Mouse (Mus musculus) lung, embryonic 14.5 days (tissue): ENCODE results near the gene Wnt3. TPM values are rescaled to one million over a fixed set of nuclear protein-coding genes. Genes with fewer than 3 reads are reported as not detected.

Experiments used
- ATAC-seq: fragments of 200-750 bp; cut with Nextera tagmentation; 2 replicates; pipeline ENCODE4 v1.8.0; 2017; ENCODE audit warnings: mild to moderate bottlenecking, moderate TSS enrichment, moderate library complexity; ENCODE audit not compliant: insufficient read depth
- DNase-seq: peaks from one replicate; pipeline ENCODE4 v3.0.0-alpha.2; 2015
- H3K27ac ChIP-seq: fragments of 300-500 bp; sonication (generic); 2 replicates; pipeline ENCODE4 v1.5.1; 2014; ENCODE audit warnings: low read depth, mild to moderate bottlenecking, moderate library complexity
- H3K27me3 ChIP-seq: fragments of 300-500 bp; sonication (generic); 2 replicates; pipeline ENCODE4 v1.6.1; 2014; ENCODE audit warnings: low read length, control low read depth; ENCODE audit not compliant: insufficient read depth
- H3K36me3 ChIP-seq: fragments of 300-500 bp; sonication (generic); 2 replicates; pipeline ENCODE4 v1.6.1; 2014; ENCODE audit warnings: control low read depth; ENCODE audit not compliant: insufficient read depth
- H3K4me1 ChIP-seq: fragments of 300-500 bp; sonication (generic); 2 replicates; pipeline ENCODE4 v1.6.1; 2014; ENCODE audit warnings: antibody characterized with exemption, control low read depth; ENCODE audit not compliant: insufficient read depth
- H3K4me2 ChIP-seq: fragments of 300-500 bp; sonication (generic); 2 replicates; pipeline ENCODE4 v1.6.1; 2014; ENCODE audit warnings: mild to moderate bottlenecking
- H3K4me3 ChIP-seq: fragments of 300-500 bp; sonication (generic); 2 replicates; pipeline ENCODE4 v1.5.1; 2014; ENCODE audit warnings: low read depth, low read length
- H3K9ac ChIP-seq: fragments of 300-500 bp; sonication (generic); 2 replicates; pipeline ENCODE4 v1.6.1; 2014
- H3K9me3 ChIP-seq: fragments of 300-500 bp; sonication (generic); 2 replicates; pipeline ENCODE4 v1.6.1; 2016; ENCODE audit warnings: low read depth, low read length, control low read depth
- CTCF ChIP-seq: IDR thresholded peaks from 2 replicates; pipeline ENCODE4 v1.5.1; 2016; ENCODE audit warnings: antibody characterized with exemption, low read depth
- WGBS: fragments of 180-500 bp; shearing (Covaris S2); extraction: QIAGEN DNeasy Blood & Tissue Kit; methylation state at CpG from one replicate; pipeline ENCODE4 v1.1.7; 2014; 5-methylcytosine and 5-hydroxymethylcytosine counted together
- polyA plus RNA-seq: library from polyadenylated mRNA; unstranded; fragments of >200 nt; fragmentation: Nextera tagmentation; extraction: Ambion mirVana; gene quantifications from 2 replicates; pipeline ENCODE4 v1.2.1, GENCODE M21; 2014

Wnt3 gene
- polyA plus RNA-seq, 1 experiment from 2014 or later: 0.18 TPM

DNA sequence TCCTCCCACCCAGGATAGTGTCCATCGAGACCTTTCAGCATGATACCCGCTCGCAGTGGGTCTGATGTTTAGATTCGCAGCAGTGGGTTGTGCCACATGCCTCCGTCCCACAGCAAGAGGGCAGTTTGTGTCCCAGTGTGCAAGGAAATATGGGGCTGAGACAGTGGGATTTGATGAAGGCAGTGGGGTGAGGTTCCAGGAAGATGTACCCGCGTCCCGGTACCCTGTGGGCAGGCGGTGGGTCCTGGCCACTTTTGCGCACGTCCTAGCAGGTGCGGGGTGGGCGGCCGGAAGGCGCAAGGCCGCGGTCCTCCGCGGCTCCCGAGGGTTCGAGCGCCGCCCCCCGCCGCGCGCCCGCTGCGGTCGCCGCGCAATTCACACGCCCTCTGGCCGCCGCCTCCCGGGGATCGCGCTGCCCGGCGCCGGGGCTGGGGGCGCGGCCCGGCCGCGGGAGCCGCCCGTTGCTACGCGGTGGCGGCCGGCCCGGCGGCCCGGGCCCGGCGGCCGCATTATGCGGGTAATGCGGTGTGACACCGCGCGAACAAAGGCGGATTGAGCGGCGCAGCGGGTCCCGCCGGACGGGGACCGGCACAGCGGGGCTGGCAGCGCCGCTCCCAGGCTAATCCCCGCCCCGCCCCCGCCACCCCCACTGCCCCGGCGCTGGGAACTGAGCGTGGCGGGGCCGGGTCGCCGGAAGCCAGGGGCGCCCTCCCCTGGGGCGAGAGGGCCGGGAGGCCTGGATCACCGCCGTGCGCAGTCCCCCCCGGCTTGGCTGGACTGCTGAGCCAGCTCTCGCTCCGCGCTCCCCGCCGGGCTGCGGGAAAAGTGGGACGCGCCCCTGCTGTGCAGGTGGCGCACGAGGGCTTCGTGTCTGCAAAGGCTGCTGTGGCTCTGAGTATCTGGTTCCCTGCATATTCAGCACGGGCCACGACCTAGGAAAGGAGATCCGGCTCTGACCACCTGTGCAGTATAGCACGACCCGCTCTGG is 36.0 kb downstream of the Wnt3 start:
- DNase-seq: peak; percentile 54
- under 1% methylated on average over 97 of the region's 107 CpGs for WGBS
- H3K9me3 ChIP-seq: no peaks in the 10 kb centered on the region

DNA sequence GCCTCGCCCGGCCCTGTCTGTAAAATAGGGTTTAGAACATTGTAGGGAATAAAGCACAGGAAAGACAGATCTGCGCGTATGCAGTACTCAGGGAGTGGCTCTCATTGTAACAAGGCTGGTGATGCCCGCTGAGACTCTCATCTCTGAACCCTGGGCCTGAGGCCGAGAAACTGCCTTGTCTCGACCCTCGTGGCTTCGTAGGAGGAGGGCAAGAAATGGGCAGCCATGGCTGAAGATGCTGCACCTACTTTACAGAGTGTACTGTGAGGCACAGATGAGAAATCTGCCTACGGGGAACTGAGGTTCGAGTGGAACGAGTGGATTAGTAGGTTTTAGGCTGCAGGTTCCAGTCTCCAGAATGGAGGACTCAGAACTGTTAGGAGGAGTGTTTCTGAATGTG is 36.7 kb downstream of the Wnt3 start:
- Histone ChIP-seq H3K4me2 (peak overlapping the region; percentile 97), H3K4me3 (peak overlapping the region; percentile 56), H3K9me3 (no peaks in the 10 kb centered on the region), H3K4me1 (no peaks in the 10 kb centered on the region), H3K9ac (no peak overlapping the region), H3K27ac (no peak overlapping the region), H3K27me3 (peaks cover 65% of the 10 kb centered on the region), H3K36me3 (no peaks in the 10 kb centered on the region)
- TF ChIP-seq CTCF: no peak
- DNase-seq (no peak), ATAC-seq (no peak)
- WGBS: 21% methylated on average over 12 of the region's 12 CpGs

More for the DNA sequence above, 36.0 kb downstream of the Wnt3 start:
- peak; percentile 61; the same call in 1 of the 2 replicates for ATAC-seq
- Histone ChIP-seq H3K27ac (no peak overlapping the region), H3K4me3 (peak overlapping the region; percentile 56), H3K36me3 (no peaks in the 10 kb centered on the region), H3K9ac (peak overlapping the region; percentile 50), H3K27me3 (peaks cover 65% of the 10 kb centered on the region), H3K4me1 (no peaks in the 10 kb centered on the region), H3K4me2 (peak overlapping the region; percentile 97)
- no peak for TF ChIP-seq CTCF

- Histone ChIP-seq H3K4me2 (no peak overlapping the region), H3K4me1 (no peaks in the 10 kb centered on the region), H3K36me3 (no peaks in the 10 kb centered on the region), H3K9ac (no peak overlapping the region), H3K4me3 (no peak overlapping the region), H3K9me3 (no peaks in the 10 kb centered on the region), H3K27me3 (peaks cover 65% of the 10 kb centered on the region), H3K27ac (no peak overlapping the region)
- no peak for ATAC-seq
- TF ChIP-seq CTCF: no peak
- 71% methylated on average over 25 of the region's 25 CpGs for WGBS
- no peak for DNase-seq
These were observed 37.3 kb downstream of the Wnt3 start for GRCm38 (mm10) chr11:103811246-103811645.

- no peak overlapping the region for H3K4me3 ChIP-seq
- DNase-seq (no peak), ATAC-seq (no peak)
- no peak overlapping the region for H3K4me2 ChIP-seq
- WGBS: 19% methylated on average over 3 of the region's 3 CpGs
- H3K36me3 ChIP-seq: no peaks in the 10 kb centered on the region
- H3K9me3 ChIP-seq: no peaks in the 10 kb centered on the region
- H3K4me1 ChIP-seq: no peaks in the 10 kb centered on the region
- peaks cover 34% of the 10 kb centered on the region for H3K27me3 ChIP-seq
- TF ChIP-seq CTCF: no peak
- H3K27ac ChIP-seq: no peak overlapping the region
- no peak overlapping the region for H3K9ac ChIP-seq
These were observed 40.9 kb downstream of the Wnt3 start for GRCm38 (mm10) chr11:103814808-103815207.

DNA sequence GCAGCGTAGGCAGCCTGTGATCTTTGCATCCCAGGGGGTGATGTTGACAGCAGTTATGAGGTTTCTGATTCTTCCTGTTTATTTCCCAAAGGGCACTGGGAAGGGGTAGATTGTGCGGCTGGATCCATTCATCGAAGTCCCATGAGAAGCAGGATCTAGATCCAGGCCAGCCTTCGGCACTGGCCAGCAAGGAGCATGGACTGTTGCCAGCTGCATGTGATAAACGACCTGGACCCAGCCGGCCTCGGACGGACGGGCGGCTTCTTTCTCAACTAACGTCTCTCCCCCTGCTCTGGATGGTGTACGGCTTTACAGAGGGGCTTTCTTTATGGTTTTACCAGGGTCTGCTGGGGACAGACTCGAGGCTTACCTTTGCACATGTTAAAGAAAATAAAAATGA is 42.0 kb downstream of the Wnt3 start:
- H3K27ac ChIP-seq: no peak overlapping the region
- DNase-seq (peak; percentile 65), ATAC-seq (no peak; the same call in 1 of the 2 replicates)
- no peaks in the 10 kb centered on the region for H3K36me3 ChIP-seq
- no peaks in the 10 kb centered on the region for H3K4me1 ChIP-seq
- WGBS: 45% methylated on average over 13 of the region's 13 CpGs
- peaks cover 23% of the 10 kb centered on the region for H3K27me3 ChIP-seq
- no peaks in the 10 kb centered on the region for H3K9me3 ChIP-seq
- no peak for TF ChIP-seq CTCF
- H3K4me3 ChIP-seq: no peak overlapping the region
- no peak overlapping the region; the same call in 1 of the 2 replicates for H3K9ac ChIP-seq
- no peak overlapping the region for H3K4me2 ChIP-seq

GRCm38 (mm10) chr11:103816719-103817118 is 42.8 kb downstream of the Wnt3 start:
- DNase-seq (no peak), ATAC-seq (no peak)
- no peaks in the 10 kb centered on the region for H3K36me3 ChIP-seq
- no peak overlapping the region for H3K4me3 ChIP-seq
- 81% methylated on average over 8 of the region's 8 CpGs for WGBS
- no peak overlapping the region for H3K27ac ChIP-seq
- no peaks in the 10 kb centered on the region for H3K4me1 ChIP-seq
- H3K27me3 ChIP-seq: peaks cover 16% of the 10 kb centered on the region; the same call in 1 of the 2 replicates
- no peaks in the 10 kb centered on the region for H3K9me3 ChIP-seq
- no peak overlapping the region for H3K4me2 ChIP-seq
- TF ChIP-seq CTCF: no peak
- H3K9ac ChIP-seq: no peak overlapping the region

- WGBS: 89% methylated on average over 6 of the region's 6 CpGs
- no peak overlapping the region for H3K9ac ChIP-seq
These were observed 53.3 kb downstream of the Wnt3 start for GRCm38 (mm10) chr11:103827201-103827600.

More at GRCm38 (mm10) chr11:103827201-103827600, 53.3 kb downstream of the Wnt3 start:
- H3K4me1 ChIP-seq: no peaks in the 10 kb centered on the region
- H3K4me2 ChIP-seq: no peak overlapping the region
- TF ChIP-seq CTCF: no peak
- no peak for DNase-seq
- H3K36me3 ChIP-seq: peaks cover 28% of the 10 kb centered on the region; the same call in 1 of the 2 replicates
- no peak overlapping the region for H3K27ac ChIP-seq
- no peaks in the 10 kb centered on the region for H3K9me3 ChIP-seq
- ATAC-seq: no peak
- no peaks in the 10 kb centered on the region for H3K27me3 ChIP-seq
- H3K4me3 ChIP-seq: no peak overlapping the region
